Mouse (Mus musculus): ENCODE measurements around the gene Arpc4. TPM values are rescaled to one million over a fixed set of nuclear protein-coding genes. Genes with fewer than 3 reads are reported as not detected.

Arpc4 gene
- polyA plus RNA-seq, 1 experiment from 2014 or later = 203 TPM

Small RNAs within 50 kb of the gene (microRNA-seq; reads per million reads assigned to microRNA genes)
- gene Gm24387 (ENCODE audit: borderline number of aligned reads) = not detected

Other genes starting within 250 kb of the Arpc4 start
- 1.2 and 1.5 TPM in 2 replicates for gene Lhfpl4, start 182.7 kb upstream of the Arpc4 start, polyA plus RNA-seq (2014; fragmentation: Nextera tagmentation; extraction: Ambion mirVana)
- 42.5 and 44.8 TPM in 2 replicates for gene Mtmr14, start 140.3 kb upstream of the Arpc4 start, polyA plus RNA-seq (2014; fragmentation: Nextera tagmentation; extraction: Ambion mirVana)
- gene Cpne9, start 95.8 kb upstream of the Arpc4 start, polyA plus RNA-seq (2014; fragmentation: Nextera tagmentation; extraction: Ambion mirVana) = 0.10 and 0.14 TPM in 2 replicates
- gene Brpf1, start 71.0 kb upstream of the Arpc4 start, polyA plus RNA-seq (2014; fragmentation: Nextera tagmentation; extraction: Ambion mirVana) = 17.6 and 21.3 TPM in 2 replicates
- 13.0 and 14.6 TPM in 2 replicates for gene Ogg1, start 51.1 kb upstream of the Arpc4 start, polyA plus RNA-seq (2014; fragmentation: Nextera tagmentation; extraction: Ambion mirVana)
- gene Camk1, start 34.1 kb upstream of the Arpc4 start, polyA plus RNA-seq (2014; fragmentation: Nextera tagmentation; extraction: Ambion mirVana) = 73.5 and 77.1 TPM in 2 replicates
- 44.3 and 51.0 TPM in 2 replicates for gene Tada3, start 232 bp upstream of the Arpc4 start, polyA plus RNA-seq (2014; fragmentation: Nextera tagmentation; extraction: Ambion mirVana)
- gene Ttll3, start 11.1 kb downstream of the Arpc4 start, polyA plus RNA-seq (2014; fragmentation: Nextera tagmentation; extraction: Ambion mirVana) = 2.2 and 2.7 TPM in 2 replicates
- 25.7 and 27.2 TPM in 2 replicates for gene Rpusd3, start 41.2 kb downstream of the Arpc4 start, polyA plus RNA-seq (2014; fragmentation: Nextera tagmentation; extraction: Ambion mirVana)
- not detected in 2 replicates for gene Cidec, start 57.6 kb downstream of the Arpc4 start, polyA plus RNA-seq (2014; fragmentation: Nextera tagmentation; extraction: Ambion mirVana)
- gene Jagn1, start 64.5 kb downstream of the Arpc4 start, polyA plus RNA-seq (2014; fragmentation: Nextera tagmentation; extraction: Ambion mirVana) = 72.6 and 77.6 TPM in 2 replicates
- 1.2 and 2.3 TPM in 2 replicates for gene Il17re, start 80.4 kb downstream of the Arpc4 start, polyA plus RNA-seq (2014; fragmentation: Nextera tagmentation; extraction: Ambion mirVana)
- gene Il17rc, start 93.3 kb downstream of the Arpc4 start, polyA plus RNA-seq (2014; fragmentation: Nextera tagmentation; extraction: Ambion mirVana) = 1.3 and 3.5 TPM in 2 replicates
- gene Creld1, start 105.2 kb downstream of the Arpc4 start, polyA plus RNA-seq (2014; fragmentation: Nextera tagmentation; extraction: Ambion mirVana) = 13.1 and 16.2 TPM in 2 replicates
- 0.90 and 1.3 TPM in 2 replicates for gene Prrt3, start 123.8 kb downstream of the Arpc4 start, polyA plus RNA-seq (2014; fragmentation: Nextera tagmentation; extraction: Ambion mirVana)
- 83.2 and 85.8 TPM in 2 replicates for gene Emc3, start 153.5 kb downstream of the Arpc4 start, polyA plus RNA-seq (2014; fragmentation: Nextera tagmentation; extraction: Ambion mirVana)
- 14.6 and 17.7 TPM in 2 replicates for gene Fancd2, start 153.6 kb downstream of the Arpc4 start, polyA plus RNA-seq (2014; fragmentation: Nextera tagmentation; extraction: Ambion mirVana)
- gene Fancd2os, start 222.6 kb downstream of the Arpc4 start, polyA plus RNA-seq (2014; fragmentation: Nextera tagmentation; extraction: Ambion mirVana) = 0.20 TPM in 1 of 2 replicates, not detected in the other
- 232 and 233 TPM in 2 replicates for gene Brk1, start 226.7 kb downstream of the Arpc4 start, polyA plus RNA-seq (2014; fragmentation: Nextera tagmentation; extraction: Ambion mirVana)
- 56.9 and 64.0 TPM in 2 replicates for gene Vhl, start 245.8 kb downstream of the Arpc4 start, polyA plus RNA-seq (2014; fragmentation: Nextera tagmentation; extraction: Ambion mirVana)